Mouse (Mus musculus): ENCODE measurements around the gene Rlf. TPM values are rescaled to one million over a fixed set of nuclear protein-coding genes. Genes with fewer than 3 reads are reported as not detected.
A peak's percentile ranks its signal among the peaks of the same experiment; 100 is the strongest.

The Rlf gene
- 10 to 100 TPM; 23.3 to 24.3 TPM for total RNA-seq (2021)
- long read RNA-seq, experiment 1, partial matches to known transcripts = 0 of 1 reads
- long read RNA-seq, experiment 1, other reads (novel, unspliced or antisense) = 0 of 1 reads
- long read RNA-seq, experiment 2, full-length matches to known transcripts = 7 of 13 reads
- long read RNA-seq, experiment 2, partial matches to known transcripts = 2 of 13 reads
- long read RNA-seq, experiment 2, other reads (novel, unspliced or antisense) = 4 of 13 reads

- DNase-seq (ENCODE audit: low spot score in 2 of 2) = peak; percentile 98
Measured at GRCm38 (mm10) chr4:121214793-121215304, at the start of gene Rlf. Rlf (minus strand) TSS chr4:121215084.

- DNase-seq (ENCODE audit: low spot score in 2 of 2) = no peak
Measured at GRCm38 (mm10) chr4:121241612-121242000, 26.7 kb upstream of the Rlf start.

- no peak for DNase-seq (ENCODE audit: low spot score in 2 of 2)
Measured at GRCm38 (mm10) chr4:121240637-121241611, 26.0 kb upstream of the Rlf start.

DNA sequence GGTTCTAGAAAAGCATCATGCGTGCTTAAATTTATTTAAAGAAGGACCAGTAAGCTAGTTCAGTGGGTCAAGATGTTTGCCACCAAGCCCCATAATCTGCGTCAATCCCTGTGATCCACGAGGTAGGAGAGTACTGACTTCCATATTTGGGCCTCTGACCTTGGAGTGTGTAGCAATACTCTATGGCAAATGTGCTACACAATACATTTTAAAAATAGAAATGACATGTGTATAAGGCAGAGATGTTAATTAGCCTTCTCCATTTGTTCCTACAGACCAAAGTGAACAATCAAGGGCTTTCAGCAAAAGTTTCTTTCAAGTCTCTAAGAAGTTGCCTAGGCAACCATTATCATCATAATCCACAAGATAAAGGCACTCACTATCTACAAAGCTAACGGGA, 25.0 kb upstream of the Rlf start:
- no peak for DNase-seq (ENCODE audit: low spot score in 2 of 2)

DNA sequence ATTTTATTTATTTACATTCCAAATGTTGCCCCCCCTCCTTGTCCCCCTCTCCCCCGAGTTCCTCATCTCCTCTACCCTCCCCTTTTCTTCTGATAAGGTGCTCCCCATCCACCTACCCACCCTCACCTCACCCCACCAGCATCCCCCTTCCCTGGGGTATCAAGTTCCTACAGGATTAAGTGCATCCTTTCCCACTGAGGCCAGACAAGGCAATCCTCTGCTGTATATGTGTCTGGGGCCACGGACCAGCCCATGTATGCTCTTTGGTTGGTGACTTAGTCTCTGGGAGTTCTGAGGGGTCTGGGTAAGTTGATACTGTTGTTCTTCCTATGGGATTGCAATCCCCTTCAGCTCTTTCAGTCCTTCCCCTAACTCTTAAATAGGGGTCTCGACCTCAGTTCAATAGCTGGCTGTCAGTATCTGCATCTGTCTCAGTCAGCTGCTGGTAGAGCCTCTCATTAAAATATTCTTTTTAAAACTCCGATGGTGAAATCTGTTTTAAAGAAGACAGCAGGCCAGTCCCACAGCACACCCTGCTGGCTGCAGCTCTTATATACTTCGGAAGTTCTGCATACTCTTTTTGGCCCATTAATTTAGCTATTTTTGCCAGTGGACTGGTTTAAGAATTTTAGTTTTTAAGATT, 17.0 kb upstream of the Rlf start:
- no peak for DNase-seq (ENCODE audit: low spot score in 2 of 2)

DNA sequence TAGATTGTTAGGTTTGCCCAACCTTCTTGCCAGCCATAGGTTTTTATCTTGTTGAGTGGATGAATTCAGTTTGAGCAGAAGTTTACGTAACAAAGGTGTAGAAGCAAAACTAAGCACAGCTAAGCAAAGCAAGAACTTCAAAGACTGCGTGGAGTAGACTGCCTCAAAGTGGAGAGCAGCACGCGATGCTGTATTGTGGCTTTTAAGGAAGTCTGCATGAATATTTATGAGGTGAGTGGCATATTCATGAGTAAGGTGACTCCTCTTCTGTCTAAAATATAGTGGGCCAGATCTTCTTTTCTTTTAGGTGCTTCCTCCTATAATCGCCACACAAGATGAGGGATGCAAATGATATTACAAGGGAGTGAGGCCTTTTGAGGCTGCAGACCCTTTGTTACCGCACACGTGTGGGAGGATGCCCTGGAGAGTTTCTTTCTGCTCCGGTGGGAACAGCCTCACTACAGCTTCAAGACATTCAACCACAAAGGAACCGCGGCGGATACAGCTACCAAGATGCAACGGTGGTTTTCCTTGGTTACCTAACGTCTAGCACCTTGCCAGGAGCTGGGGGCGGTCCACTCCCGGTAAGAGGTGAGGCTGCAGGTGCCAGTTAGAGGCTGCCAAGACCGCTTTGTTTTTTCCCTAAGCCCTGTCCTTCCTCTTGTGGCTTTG, 16.2 kb upstream of the Rlf start:
- DNase-seq (ENCODE audit: low spot score in 2 of 2) = no peak

DNA sequence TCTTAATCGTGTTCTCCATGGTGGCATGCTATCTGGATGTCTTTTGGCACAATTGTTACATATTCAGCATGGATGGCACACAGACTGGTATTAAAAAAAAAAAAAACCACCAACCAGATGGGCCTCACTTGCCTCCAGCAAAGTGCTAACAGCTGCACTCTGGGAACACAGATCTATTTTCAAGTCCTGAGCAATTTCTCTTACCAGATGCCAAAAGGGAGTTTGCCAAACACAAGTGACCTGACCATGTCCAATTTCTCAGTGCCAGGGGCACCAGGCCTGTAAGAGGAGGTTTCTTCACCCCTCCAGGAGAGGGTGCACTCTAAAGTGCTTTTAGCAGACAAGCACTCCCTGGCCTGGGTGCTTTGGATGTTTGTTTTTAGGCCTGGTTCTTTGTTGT, 12.2 kb upstream of the Rlf start:
- DNase-seq (ENCODE audit: low spot score in 2 of 2) = no peak

- no peak for DNase-seq (ENCODE audit: low spot score in 2 of 2)
Measured at GRCm38 (mm10) chr4:121225177-121225576, 10.3 kb upstream of the Rlf start.

DNA sequence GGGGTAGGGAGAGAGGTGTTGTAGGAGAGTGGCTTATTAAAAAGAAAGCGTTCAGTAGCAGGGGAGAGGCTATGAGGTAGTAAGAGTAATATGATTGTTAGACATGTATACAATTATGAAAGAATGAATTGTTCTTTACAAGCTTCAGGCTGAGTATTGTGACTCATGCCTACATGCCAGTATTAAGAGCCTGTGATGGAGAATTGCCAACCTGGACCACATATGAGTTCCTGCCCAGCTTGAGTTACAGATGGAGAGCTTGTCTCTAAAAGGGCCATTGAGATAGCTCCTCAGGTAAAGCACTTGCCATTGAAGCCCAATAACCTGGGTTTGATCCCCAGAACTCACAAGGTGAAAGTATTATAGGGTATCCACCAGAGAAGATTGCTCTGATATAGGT, 8.3 kb upstream of the Rlf start:
- no peak for DNase-seq (ENCODE audit: low spot score in 2 of 2)

DNA sequence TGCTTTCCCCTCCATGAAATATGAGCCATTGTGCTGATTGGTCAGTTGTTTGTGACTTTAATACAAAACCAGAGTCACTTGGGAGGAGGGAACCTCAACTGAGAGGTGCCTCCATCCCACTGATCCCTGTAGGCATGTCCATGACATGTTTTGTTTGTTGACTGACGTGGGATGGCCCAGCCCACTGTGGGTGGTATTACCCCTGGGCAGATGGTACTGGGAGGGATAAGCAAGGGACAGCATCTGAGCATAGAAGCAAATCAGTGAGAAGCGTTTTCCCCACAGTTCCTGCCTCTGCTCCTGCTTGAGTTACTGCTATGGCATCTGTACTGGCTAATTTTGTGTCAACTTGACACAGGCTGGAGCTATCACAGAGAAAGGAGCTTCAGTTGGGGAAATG, 1.3 kb upstream of the Rlf start:
- DNase-seq (ENCODE audit: low spot score in 2 of 2) = no peak

DNA sequence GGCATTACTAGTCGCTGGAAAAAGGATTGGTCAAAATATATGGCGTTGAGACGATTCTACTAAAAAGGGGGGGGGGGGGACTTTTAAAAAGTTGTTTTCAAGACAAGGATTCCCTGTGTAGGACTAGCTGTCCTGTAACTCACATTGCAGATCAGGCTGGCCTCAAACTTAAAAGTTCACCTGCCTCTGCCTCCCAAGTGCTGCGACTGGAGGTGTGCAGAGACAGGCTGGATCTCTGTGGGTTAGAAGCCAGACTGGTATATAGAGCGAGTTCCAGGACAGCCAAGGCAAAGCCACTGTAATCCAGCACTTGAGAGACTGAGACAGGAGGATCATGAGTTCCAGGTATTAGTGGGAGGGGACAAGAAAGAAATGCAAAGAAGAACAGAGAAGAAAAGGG, 605 bp upstream of the Rlf start:
- DNase-seq (ENCODE audit: low spot score in 2 of 2) = no peak

- DNase-seq (ENCODE audit: low spot score in 2 of 2) = peak; percentile 19 to 47
Measured at GRCm38 (mm10) chr4:121213936-121214792, 720 bp downstream of the Rlf start.

- no peak for DNase-seq (ENCODE audit: low spot score in 2 of 2)
Measured at GRCm38 (mm10) chr4:121208911-121209310, 6.0 kb downstream of the Rlf start.

DNA sequence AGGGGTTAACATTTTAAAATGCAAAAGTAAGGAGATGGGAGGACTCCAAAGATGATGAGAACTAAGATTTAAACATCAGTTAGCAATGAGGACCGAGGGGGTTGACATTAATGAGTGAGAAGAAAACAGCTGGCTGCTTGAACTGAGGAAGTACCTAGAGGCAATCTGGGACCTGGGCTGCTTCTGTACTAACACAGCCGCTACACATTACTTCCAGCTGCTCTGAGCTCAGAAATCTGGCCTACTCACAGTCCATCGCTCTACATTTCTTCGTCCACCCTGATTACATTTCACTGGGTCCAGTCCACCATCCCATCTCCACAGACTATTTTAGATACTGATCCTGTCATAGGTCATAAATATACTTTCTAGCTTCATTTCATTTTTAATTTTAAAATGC, 17.0 kb downstream of the Rlf start:
- no peak for DNase-seq (ENCODE audit: low spot score in 2 of 2)

GRCm38 (mm10) chr4:121196995-121197394, 17.9 kb downstream of the Rlf start:
- no peak for DNase-seq (ENCODE audit: low spot score in 2 of 2)

DNA sequence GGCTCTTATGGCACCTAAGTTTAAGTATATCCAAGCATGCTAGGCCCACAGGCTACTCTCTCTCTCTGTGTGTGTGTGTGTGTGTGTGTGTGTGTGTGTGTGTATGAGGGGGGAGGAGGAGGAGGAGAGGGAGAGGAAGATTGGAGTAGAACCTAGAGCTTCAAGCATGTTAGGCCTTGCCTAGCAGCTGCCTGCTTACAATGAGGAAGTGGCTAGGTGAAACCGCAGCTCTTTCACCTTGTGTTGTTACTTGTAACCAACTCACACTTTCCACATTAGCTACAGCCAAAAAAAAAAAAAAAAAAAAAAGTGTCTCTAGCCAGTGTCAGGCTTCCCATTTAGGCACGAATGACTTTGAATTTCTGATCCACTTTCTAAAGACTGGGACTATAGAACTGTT, 18.7 kb downstream of the Rlf start:
- DNase-seq (ENCODE audit: low spot score in 2 of 2) = no peak

DNA sequence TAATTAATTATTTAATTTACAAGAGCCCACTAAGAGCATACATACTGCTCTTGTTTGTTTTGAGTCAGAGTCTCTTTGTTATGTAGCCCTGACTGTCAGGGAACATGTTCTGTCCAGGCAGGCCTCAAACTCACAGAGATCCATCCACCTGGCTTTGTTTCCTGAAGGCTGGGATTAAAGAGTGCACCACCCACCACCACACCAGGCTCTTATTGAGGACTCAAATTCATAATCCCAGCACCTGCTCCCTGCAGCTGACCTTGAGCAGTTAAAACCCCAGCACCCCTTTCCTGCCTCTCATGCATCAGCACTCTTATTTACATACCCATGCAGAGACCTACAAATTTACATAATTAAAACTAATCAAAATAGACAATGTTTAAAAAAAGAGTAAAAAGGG, 20.1 kb downstream of the Rlf start:
- DNase-seq (ENCODE audit: low spot score in 2 of 2) = no peak

- DNase-seq (ENCODE audit: low spot score in 2 of 2) = no peak
Measured at GRCm38 (mm10) chr4:121192306-121192705, 22.6 kb downstream of the Rlf start.

DNA sequence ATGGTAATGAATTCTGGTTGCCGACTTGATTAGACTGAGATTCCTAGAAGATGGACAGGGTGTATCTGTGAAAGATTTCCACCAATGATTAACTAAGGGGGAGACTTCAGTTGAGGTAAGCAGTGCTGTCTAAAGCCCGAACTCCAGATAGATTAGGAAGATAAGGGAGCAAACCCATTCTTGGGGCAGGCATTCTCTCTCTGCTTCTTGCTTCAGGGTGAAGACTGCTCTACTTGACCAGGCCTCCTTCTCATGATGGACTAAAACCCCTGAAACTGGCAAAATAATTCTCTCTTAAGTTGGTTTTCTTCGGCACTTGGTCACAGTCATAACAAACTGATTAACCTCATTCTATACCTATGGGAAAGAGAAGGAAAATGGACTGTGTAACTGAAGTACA, 25.5 kb downstream of the Rlf start:
- no peak for DNase-seq (ENCODE audit: low spot score in 2 of 2)

GRCm38 (mm10) chr4:121179669-121180068, 35.2 kb downstream of the Rlf start:
- no peak for DNase-seq (ENCODE audit: low spot score in 2 of 2)
